Mouse (Mus musculus) adipocyte (in vitro differentiated cells): ENCODE data around the gene Dgkg.

ENCODE experiments used
- DNase-seq: peaks from one replicate; pipeline ENCODE4 v3.0.0-alpha.2; 2016; ENCODE audit warnings: low spot score

Dgkg gene

GRCm38 (mm10) chr16:22656533-22657444, at the start of gene Dgkg:
Gene Dgkg (minus strand): TSS chr16:22657221.
- DNase-seq = no peak

- no peak for DNase-seq
Observed at GRCm38 (mm10) chr16:22704946-22705345, 47.9 kb upstream of the Dgkg start.

- DNase-seq = no peak
Observed at GRCm38 (mm10) chr16:22704136-22704535, 47.1 kb upstream of the Dgkg start.

GRCm38 (mm10) chr16:22698846-22699760, 42.1 kb upstream of the Dgkg start:
- DNase-seq = no peak

GRCm38 (mm10) chr16:22698101-22698500, 41.1 kb upstream of the Dgkg start:
- DNase-seq = no peak

GRCm38 (mm10) chr16:22689622-22690021, 32.6 kb upstream of the Dgkg start:
- no peak for DNase-seq

GRCm38 (mm10) chr16:22687711-22688230, 30.8 kb upstream of the Dgkg start:
- DNase-seq = no peak

GRCm38 (mm10) chr16:22683605-22684004, 26.6 kb upstream of the Dgkg start:
- DNase-seq = no peak

GRCm38 (mm10) chr16:22682727-22683126, 25.7 kb upstream of the Dgkg start:
- no peak for DNase-seq

GRCm38 (mm10) chr16:22679641-22680040, 22.6 kb upstream of the Dgkg start:
- DNase-seq = no peak

- no peak for DNase-seq
Observed at GRCm38 (mm10) chr16:22674636-22675035, 17.6 kb upstream of the Dgkg start.

- DNase-seq = no peak
Observed at GRCm38 (mm10) chr16:22674164-22674563, 17.1 kb upstream of the Dgkg start.

GRCm38 (mm10) chr16:22664033-22664432, 7.0 kb upstream of the Dgkg start:
- no peak for DNase-seq

GRCm38 (mm10) chr16:22663136-22663535, 6.1 kb upstream of the Dgkg start:
- no peak for DNase-seq

- DNase-seq = no peak
Observed at GRCm38 (mm10) chr16:22661076-22661475, 4.1 kb upstream of the Dgkg start.

- no peak for DNase-seq
Observed at GRCm38 (mm10) chr16:22657874-22658789, 1.1 kb upstream of the Dgkg start.

GRCm38 (mm10) chr16:22655812-22656211, 1.2 kb downstream of the Dgkg start:
- DNase-seq = no peak

- DNase-seq = no peak
Observed at GRCm38 (mm10) chr16:22655223-22655622, 1.8 kb downstream of the Dgkg start.

- no peak for DNase-seq
Observed at GRCm38 (mm10) chr16:22654477-22654835, 2.6 kb downstream of the Dgkg start.

GRCm38 (mm10) chr16:22653817-22654476, 3.1 kb downstream of the Dgkg start:
- DNase-seq = no peak

- no peak for DNase-seq
Observed at GRCm38 (mm10) chr16:22651244-22651643, 5.8 kb downstream of the Dgkg start.
